ENCODE assay signal across 8 mouse cellular contexts in the genomic region with DNA sequence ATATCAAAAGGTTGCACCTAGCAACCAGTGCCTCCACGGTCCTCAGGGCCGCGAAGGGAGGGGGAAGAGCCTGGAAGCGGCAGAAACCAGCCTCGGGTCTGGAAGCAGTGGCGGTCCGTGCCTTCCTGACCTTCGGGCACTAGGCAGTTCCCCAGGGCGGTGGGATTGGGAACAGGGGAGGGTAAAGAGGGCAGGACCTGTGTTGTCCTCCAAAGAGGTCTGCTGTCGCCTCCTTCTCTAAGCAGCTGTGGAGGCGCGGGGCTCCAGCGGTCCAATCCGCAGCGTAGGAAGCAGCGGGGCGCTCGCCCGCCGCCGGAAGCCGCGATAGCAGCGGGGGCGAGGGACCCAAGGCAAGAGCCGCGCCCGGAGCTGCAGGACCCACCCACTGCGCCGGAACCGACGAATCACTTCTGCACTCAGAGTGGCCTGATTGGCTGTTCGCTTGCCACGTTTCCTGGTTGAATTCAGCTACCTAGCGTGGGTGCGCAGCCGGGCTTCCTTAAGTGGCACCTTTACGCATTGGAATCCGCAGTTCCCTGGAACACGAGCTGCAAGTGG. TPM values are rescaled to one million over a fixed set of nuclear protein-coding genes. Genes with fewer than 3 reads are reported as not detected.
DNase-seq lines count a peak whose midpoint lies in the region; ATAC-seq lines count a peak whose summit lies in the region.

A gene (minus strand): TSS at position 384 of the 558 bp plus-strand sequence.

- no peaks in the 10 kb centered on the region for H3K36me3 ChIP-seq in hindbrain, embryonic 15.5 days

- DNase-seq in T-cell, adult 2 months (ENCODE audit: low spot score), result peak; percentile 94
- DNase-seq in cerebellum, postnatal 36 days, result peak; percentile 70 to 72
- DNase-seq in frontal cortex, postnatal 36 days (ENCODE audit: low spot score in 2 of 2), result peak; percentile 88 to 93
- DNase-seq in left cerebral cortex, adult 11 months (ENCODE audit: low spot score), result peak; percentile 86
- DNase-seq in lung, postnatal 4 days, result peak; percentile 91 to 95
- peak; percentile 67 for DNase-seq in retina, postnatal 7 days (ENCODE audit: low read depth, low spot score)
- peak; percentile 82 for DNase-seq in urinary bladder, adult 2 months (ENCODE audit: low spot score)

- H3K4me3 ChIP-seq in hindbrain, embryonic 15.5 days, result peak within 1 kb of the TSS; percentile 69

- ATAC-seq in hindbrain, embryonic 15.5 days (ENCODE audit: low FRiP score, low read depth), result peak; percentile 100

- no peaks in the 10 kb centered on the region for H3K9me3 ChIP-seq in hindbrain, embryonic 15.5 days

- H3K9ac ChIP-seq in hindbrain, embryonic 15.5 days, result peak within 1 kb of the TSS; percentile 75

- peak within 1 kb of the TSS; percentile 76 for H3K27ac ChIP-seq in hindbrain, embryonic 15.5 days (replicated peaks)

- under 1% methylated on average over 38 of the region's 40 CpGs for WGBS in hindbrain, embryonic 15.5 days

- H3K4me2 ChIP-seq in hindbrain, embryonic 15.5 days, result peak within 1 kb of the TSS; percentile 82

- H3K27me3 ChIP-seq in hindbrain, embryonic 15.5 days, result no peaks in the 10 kb centered on the region

- no peaks in the 10 kb centered on the region for H3K4me1 ChIP-seq in hindbrain, embryonic 15.5 days (replicated peaks)

RNA-seq across cellular contexts. Expression of the gene that starts here (rescaled TPM):
- polyA plus RNA-seq in hindbrain, embryonic 15.5 days (2015; fragmentation: Nextera tagmentation; extraction: Ambion mirVana), result 6.5 and 7.0 TPM in 2 replicates
- polyA plus RNA-seq in urinary bladder, adult 2 months (2012; rRNA removed), result 75.3 and 99.1 TPM in 2 replicates

Comparison
In these comparisons a context has a peak if more than half of its experiments do, and no peak if none do; other contexts are left out.
1. Peak in every context shown above with its lines: DNase-seq, ATAC-seq, H3K4me3 ChIP-seq and H3K27ac ChIP-seq.